Mouse (Mus musculus): Measurements from ENCODE around the gene Troap.

The Troap gene

GRCm38 (mm10) chr15:99114312-99115064 lies 40.1 kb downstream of the Troap start:
- no peak for DNase-seq (ENCODE audit: low read depth, low spot score)

DNA sequence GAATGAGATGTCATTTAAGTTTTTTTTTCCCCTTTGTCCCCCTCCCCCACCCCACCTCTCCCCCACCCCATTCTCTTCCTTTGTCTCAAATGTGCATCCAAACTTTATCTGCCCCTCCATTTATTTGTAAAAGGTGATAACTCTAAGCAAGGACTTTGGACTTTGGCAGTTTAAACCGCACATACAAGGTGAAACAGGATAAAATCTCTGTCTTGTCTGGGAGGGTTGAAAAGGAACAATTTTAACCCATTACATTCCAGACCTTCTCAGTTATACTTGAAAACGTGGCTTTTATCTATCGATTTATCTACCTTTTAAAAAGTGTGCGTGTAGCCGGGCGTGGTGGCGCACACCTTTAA lies 40.7 kb downstream of the Troap start:
- no peak for DNase-seq (ENCODE audit: low read depth, low spot score)

GRCm38 (mm10) chr15:99116539-99116938 lies 42.2 kb downstream of the Troap start:
- DNase-seq (ENCODE audit: low read depth, low spot score): no peak

GRCm38 (mm10) chr15:99120814-99121213 lies 46.4 kb downstream of the Troap start:
- no peak for DNase-seq (ENCODE audit: low read depth, low spot score)

- peak; percentile 22 for DNase-seq (ENCODE audit: low read depth, low spot score)
Observed at GRCm38 (mm10) chr15:99122642-99123041, 48.3 kb downstream of the Troap start.

- no peak for DNase-seq (ENCODE audit: low read depth, low spot score)
Observed at GRCm38 (mm10) chr15:99125711-99126080, 51.3 kb downstream of the Troap start, which contains the start of gene Spats2. Gene Spats2 (plus strand): TSS chr15:99125916.

- DNase-seq (ENCODE audit: low read depth, low spot score): peak; percentile 84
Observed at GRCm38 (mm10) chr15:99126081-99126815, 51.9 kb downstream of the Troap start.

DNA sequence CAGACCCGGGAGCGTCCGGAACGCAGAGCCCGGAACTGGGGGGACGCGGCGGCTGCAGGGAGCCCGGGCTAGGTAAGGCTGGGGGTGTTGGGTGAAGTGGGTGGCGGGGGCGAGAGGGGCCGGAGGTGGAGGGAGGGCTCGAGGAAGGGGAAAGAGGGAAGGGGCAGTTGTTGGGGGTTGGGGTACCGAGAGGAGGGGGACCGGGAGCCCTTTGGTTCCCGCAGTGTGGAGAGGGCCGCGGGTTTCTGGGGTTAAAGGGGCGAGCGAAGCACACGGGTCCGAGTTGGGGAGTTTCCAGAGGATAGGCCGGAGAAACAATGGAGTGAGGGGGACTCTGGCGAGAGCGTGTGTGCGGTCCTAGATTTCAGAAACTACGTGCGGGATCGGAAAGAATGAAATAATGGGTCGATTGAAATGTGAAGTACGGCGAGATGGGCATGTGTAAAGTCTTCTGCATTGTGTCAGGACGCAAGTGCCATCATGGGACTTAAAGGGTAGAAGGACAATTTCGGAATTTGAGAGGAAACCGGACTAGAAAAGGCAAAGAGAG lies 52.5 kb downstream of the Troap start:
- peak; percentile 47 for DNase-seq (ENCODE audit: low read depth, low spot score)

GRCm38 (mm10) chr15:99127851-99128522 lies 53.6 kb downstream of the Troap start:
- no peak for DNase-seq (ENCODE audit: low read depth, low spot score)

GRCm38 (mm10) chr15:99129441-99129840 lies 55.1 kb downstream of the Troap start:
- no peak for DNase-seq (ENCODE audit: low read depth, low spot score)

GRCm38 (mm10) chr15:99129956-99130910 lies 55.9 kb downstream of the Troap start:
- DNase-seq (ENCODE audit: low read depth, low spot score): no peak
